Mouse (Mus musculus) hindbrain, embryonic 16.5 days (tissue): Measurements from ENCODE around the gene Prrc2a. TPM values are rescaled to one million over a fixed set of nuclear protein-coding genes. Genes with fewer than 3 reads are reported as not detected.
"Not testable (repeated sequence)": the region's sequence is repeated elsewhere in the genome, so short reads cannot be mapped to it uniquely, and the experiment has no call there.

Source experiments
- ATAC-seq: fragments of 200-750 bp; cut with Nextera tagmentation; 2 replicates; pipeline ENCODE4 v1.8.0; 2017; ENCODE audit warnings: moderate TSS enrichment, moderate library complexity
- H3K27ac ChIP-seq: fragments of 300-500 bp; sonication (generic); 2 replicates; pipeline ENCODE4 v1.5.1; 2014; ENCODE audit warnings: low read depth, mild to moderate bottlenecking, control low read depth, low read length, moderate library complexity
- H3K27me3 ChIP-seq: fragments of 300-500 bp; sonication (generic); replicated peaks from 2 replicates; pipeline ENCODE4 v1.6.1; 2014; ENCODE audit warnings: low read length; ENCODE audit not compliant: control insufficient read depth, insufficient read depth
- H3K36me3 ChIP-seq: fragments of 300-500 bp; sonication (generic); 2 replicates; pipeline ENCODE4 v1.6.1; 2014; ENCODE audit warnings: mild to moderate bottlenecking, low read length, moderate library complexity, mixed read lengths; ENCODE audit not compliant: control insufficient read depth, insufficient read depth
- H3K4me1 ChIP-seq: fragments of 300-500 bp; sonication (generic); 2 replicates; pipeline ENCODE4 v1.6.1; 2014; ENCODE audit warnings: low read depth, low read length; ENCODE audit not compliant: control insufficient read depth, insufficient read depth
- H3K4me2 ChIP-seq: fragments of 300-500 bp; sonication (generic); 2 replicates; pipeline ENCODE4 v1.6.1; 2014; ENCODE audit warnings: mild to moderate bottlenecking, low read length, control low read depth, moderate library complexity
- H3K4me3 ChIP-seq: fragments of 300-500 bp; sonication (generic); 2 replicates; pipeline ENCODE4 v1.5.1; 2014; ENCODE audit warnings: mild to moderate bottlenecking, low read length, control low read depth, moderate library complexity
- H3K9ac ChIP-seq: fragments of 300-500 bp; sonication (generic); 2 replicates; pipeline ENCODE4 v1.6.1; 2014; ENCODE audit warnings: low read depth, mild to moderate bottlenecking, control low read depth, low read length, moderate library complexity
- H3K9me3 ChIP-seq: fragments of 300-500 bp; sonication (generic); 2 replicates; pipeline ENCODE4 v1.6.1; 2014; ENCODE audit warnings: mild to moderate bottlenecking, low read length, moderate library complexity; ENCODE audit not compliant: control insufficient read depth
- WGBS: fragments of 180-500 bp; shearing (Covaris S2); extraction: QIAGEN DNeasy Blood & Tissue Kit; methylation state at CpG from one replicate; pipeline ENCODE4 v1.1.7; 2014; 5-methylcytosine and 5-hydroxymethylcytosine counted together
- polyA plus RNA-seq: library from polyadenylated mRNA; unstranded; fragments of >200 nt; fragmentation: Nextera tagmentation; extraction: Ambion mirVana; gene quantifications from 2 replicates; pipeline ENCODE4 v1.2.1, GENCODE M21; 2015

The Prrc2a gene
- polyA plus RNA-seq, 1 experiment from 2014 or later = 138 TPM

DNA sequence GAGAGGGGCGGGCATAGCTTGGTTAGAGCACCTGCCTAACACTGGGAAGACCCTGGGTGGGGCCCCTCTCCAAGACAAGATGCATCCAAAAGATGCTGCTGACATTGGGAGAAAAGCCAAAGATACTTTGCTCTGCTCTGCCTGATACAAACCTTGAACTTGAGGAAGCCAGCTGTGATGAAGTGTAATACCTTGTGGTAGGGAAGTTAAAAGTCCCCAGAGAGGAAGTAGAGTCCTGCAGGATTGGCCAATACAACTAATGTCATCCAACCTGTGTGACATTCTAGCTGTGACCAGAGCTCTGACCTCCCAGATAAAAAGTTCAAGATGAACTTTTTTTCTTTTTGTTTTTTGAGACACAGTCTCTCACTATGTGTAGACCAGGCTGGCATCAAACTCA is 39.6 kb downstream of the Prrc2a start:
- Histone ChIP-seq H3K9ac (no peak overlapping the region), H3K27ac (no peak overlapping the region), H3K27me3 (no peaks in the 10 kb centered on the region), H3K4me2 (no peak overlapping the region), H3K4me1 (peaks cover 34% of the 10 kb centered on the region), H3K4me3 (no peak overlapping the region), H3K9me3 (no peaks in the 10 kb centered on the region), H3K36me3 (no peaks in the 10 kb centered on the region)
- no peak for ATAC-seq
- WGBS = 88% methylated on average over 1 of the region's 1 CpGs

DNA sequence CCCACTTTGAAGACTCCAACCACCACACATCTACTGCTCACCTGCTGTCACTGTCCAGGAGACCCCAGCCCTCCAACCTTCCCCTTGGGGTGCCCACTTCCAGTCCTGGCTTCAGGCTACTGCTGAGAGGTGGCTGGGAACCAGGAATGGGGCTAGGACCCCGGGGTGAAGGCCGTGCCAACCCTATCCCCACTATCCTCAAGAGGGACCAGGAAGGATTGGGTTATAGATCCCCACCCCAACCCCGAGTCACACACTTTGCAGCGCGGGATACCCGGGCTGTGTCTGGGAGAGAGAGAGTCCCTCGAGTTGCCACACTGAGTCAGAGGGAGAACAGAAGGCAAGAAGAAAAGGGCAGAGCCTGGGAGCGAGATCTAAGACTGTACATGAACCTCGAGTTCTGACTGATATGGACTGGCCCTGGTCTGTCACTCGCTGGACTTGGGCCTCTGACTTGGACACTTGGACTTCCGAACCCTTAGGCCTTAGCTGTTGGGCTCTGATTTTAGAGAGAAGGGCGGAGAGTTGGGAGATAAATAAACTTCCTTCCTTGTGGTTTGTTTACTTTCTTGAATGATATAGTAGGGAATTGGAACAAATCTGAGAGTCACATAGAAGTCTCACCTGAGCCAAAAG is 40.3 kb downstream of the Prrc2a start:
- not testable (repeated sequence) for H3K27ac ChIP-seq, H3K4me3 ChIP-seq, H3K9me3 ChIP-seq, H3K4me2 ChIP-seq, H3K36me3 ChIP-seq, ATAC-seq, H3K27me3 ChIP-seq, H3K9ac ChIP-seq
- peaks cover 40% of the 10 kb centered on the region for H3K4me1 ChIP-seq
- WGBS = 89% methylated on average over 12 of the region's 12 CpGs

DNA sequence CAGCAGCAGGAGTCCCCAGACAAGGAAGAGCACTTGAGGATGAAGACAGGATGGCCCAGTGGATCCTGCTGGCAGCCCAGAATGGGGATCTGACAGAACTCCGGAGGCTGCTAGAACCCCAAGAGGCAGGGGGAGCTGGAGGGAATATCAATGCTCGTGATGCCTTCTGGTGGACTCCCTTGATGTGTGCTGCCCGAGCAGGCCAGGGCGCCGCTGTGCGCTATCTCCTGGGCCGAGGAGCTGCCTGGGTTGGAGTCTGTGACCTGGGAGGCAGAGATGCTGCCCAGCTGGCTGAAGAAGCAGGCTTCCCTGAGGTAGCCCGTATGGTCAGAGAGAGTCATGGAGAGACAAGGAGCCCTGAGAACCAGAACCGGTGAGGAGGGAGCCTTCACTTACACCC is 41.4 kb downstream of the Prrc2a start:
- not testable (repeated sequence) for H3K27ac ChIP-seq, H3K9me3 ChIP-seq, H3K36me3 ChIP-seq, ATAC-seq, H3K9ac ChIP-seq, H3K27me3 ChIP-seq, H3K4me3 ChIP-seq, H3K4me2 ChIP-seq
- 90% methylated on average over 9 of the region's 9 CpGs for WGBS
- H3K4me1 ChIP-seq = peaks cover 38% of the 10 kb centered on the region

GRCm38 (mm10) chr17:35121871-35122303 is 42.8 kb downstream of the Prrc2a start, which contains the start of gene Csnk2b:
TSS of gene Csnk2b (minus strand) at chr17:35122053.
- Histone ChIP-seq H3K9ac (peak within 1 kb of the TSS; percentile 95), H3K27me3 (no peaks in the 10 kb centered on the region), H3K36me3 (peaks cover 16% of the 10 kb centered on the region), H3K9me3 (no peaks in the 10 kb centered on the region), H3K4me1 (peaks cover 28% of the 10 kb centered on the region), H3K27ac (peak within 1 kb of the TSS; percentile 88), H3K4me3 (peak within 1 kb of the TSS; percentile 94), H3K4me2 (peak within 1 kb of the TSS; percentile 96)
- no peak; the same call in none of the 2 replicates for ATAC-seq
- WGBS = under 1% methylated on average over 19 of the region's 19 CpGs

DNA sequence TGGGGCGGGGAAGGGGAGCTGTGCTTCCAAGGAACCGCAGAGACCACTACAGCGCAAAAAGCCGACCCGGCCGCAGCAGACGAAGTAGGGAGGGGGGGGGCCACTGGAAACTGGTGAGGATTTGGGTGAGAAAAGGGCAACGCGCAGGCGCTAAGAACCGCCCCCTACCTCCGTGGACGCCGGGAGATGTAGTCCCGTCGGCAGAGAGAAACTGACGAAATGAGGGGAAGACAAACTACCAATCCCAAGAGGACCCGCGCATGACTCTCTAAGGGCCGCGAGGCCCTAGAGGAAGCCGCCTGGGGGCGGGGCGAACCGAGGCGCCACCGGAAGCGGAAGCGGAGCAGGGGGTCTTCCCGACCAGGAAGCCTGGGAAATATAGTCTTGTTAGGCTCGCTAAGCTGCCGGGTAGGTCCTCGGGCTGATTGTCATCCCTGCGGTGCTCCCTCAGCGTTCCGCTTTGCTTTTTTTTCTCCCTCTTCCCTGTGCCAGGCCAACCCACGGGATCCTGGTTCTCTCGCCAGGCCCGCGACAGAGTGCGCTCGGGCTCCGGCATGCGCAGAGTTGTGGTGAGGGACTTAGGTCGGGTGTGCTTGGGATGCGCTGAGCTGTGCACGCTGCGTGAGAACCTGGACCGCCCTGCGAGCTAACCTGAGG is 43.4 kb downstream of the Prrc2a start, which contains the start of gene Gpank1:
Gene Gpank1, plus strand, starts transcription at position 313 of the 657 bp plus-strand sequence.
- peak; percentile 96 for ATAC-seq

GRCm38 (mm10) chr17:35120745-35121142 is 44.0 kb downstream of the Prrc2a start:
- Histone ChIP-seq H3K36me3 (peaks cover 22% of the 10 kb centered on the region), H3K27me3 (no peaks in the 10 kb centered on the region), H3K4me2 (peak overlapping the region; percentile 83), H3K4me3 (peak overlapping the region; percentile 94), H3K9me3 (no peaks in the 10 kb centered on the region), H3K27ac (peak overlapping the region; percentile 82), H3K9ac (peak overlapping the region; percentile 95), H3K4me1 (peaks cover 22% of the 10 kb centered on the region)
- WGBS = under 1% methylated on average over 32 of the region's 33 CpGs
- ATAC-seq = peak; percentile 1; the same call in 1 of the 2 replicates

More for the DNA sequence above, 43.4 kb downstream of the Prrc2a start, which contains the start of gene Gpank1:
- H3K9ac ChIP-seq = peak within 1 kb of the TSS; percentile 95
- peak within 1 kb of the TSS; percentile 96 for H3K4me2 ChIP-seq
- WGBS = 0% methylated on average over 48 of the region's 50 CpGs
- H3K4me3 ChIP-seq = peak within 1 kb of the TSS; percentile 94
- H3K27me3 ChIP-seq = no peaks in the 10 kb centered on the region
- H3K36me3 ChIP-seq = peaks cover 18% of the 10 kb centered on the region
- peaks cover 24% of the 10 kb centered on the region for H3K4me1 ChIP-seq
- H3K9me3 ChIP-seq = no peaks in the 10 kb centered on the region
- peak within 1 kb of the TSS; percentile 88 for H3K27ac ChIP-seq

DNA sequence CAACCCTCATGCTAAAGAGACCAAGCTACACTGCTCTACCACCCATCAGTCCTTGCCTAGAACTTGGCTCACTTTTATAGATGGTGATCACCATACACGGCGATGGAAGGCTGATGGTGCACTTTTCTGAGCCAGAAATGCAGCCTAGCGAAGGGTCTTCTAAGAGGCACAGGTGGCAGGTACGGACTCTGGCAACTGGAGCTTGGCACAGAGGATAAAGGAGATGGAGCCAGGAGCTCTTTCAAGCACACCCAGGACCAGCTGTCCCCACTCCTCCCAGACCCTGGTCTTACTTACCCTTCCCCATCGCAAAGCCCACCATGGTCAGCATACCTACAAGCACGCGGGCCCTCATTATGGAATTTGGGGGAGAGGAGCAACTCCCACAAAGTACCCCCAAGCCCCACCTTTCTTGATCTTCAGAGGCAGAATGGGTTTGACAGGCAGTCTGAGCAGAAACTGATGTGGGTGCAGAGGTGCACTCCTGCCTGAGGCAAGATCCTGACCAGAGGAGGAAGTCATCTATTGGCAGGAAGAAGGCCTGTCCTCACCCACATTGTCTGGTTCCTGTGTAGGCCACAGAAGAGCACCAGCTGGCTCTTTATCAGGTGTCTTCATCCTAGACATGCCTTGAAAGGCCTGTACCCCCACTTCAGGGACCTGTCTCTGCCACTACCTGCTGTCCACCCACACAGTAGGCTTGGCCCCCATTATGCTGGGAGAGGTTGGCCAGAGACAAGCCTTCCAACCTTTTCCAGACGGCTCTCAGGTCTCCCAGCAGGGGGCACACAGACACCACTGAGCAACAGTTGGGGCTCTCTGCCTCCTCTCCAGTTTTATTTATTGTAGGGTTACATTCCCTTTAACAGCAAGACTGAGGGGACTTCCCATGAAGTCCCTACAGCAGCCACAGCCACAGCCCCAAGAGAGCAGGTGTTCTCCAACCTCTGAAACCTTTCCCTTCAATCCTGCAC is 49.4 kb downstream of the Prrc2a start, which contains the start of gene Ly6g5b:
Gene Ly6g5b, minus strand, starts transcription at position 383 of the 974 bp plus-strand sequence.
- 85% methylated on average over 8 of the region's 8 CpGs for WGBS
- no peak within 1 kb of the TSS for H3K4me2 ChIP-seq
- H3K27me3 ChIP-seq = no peaks in the 10 kb centered on the region
- H3K9me3 ChIP-seq = no peaks in the 10 kb centered on the region
- H3K4me1 ChIP-seq = peaks cover 8% of the 10 kb centered on the region
- H3K27ac ChIP-seq = no peak within 1 kb of the TSS
- peaks cover 22% of the 10 kb centered on the region for H3K36me3 ChIP-seq
- no peak within 1 kb of the TSS for H3K4me3 ChIP-seq
- ATAC-seq = no peak
- no peak within 1 kb of the TSS; the same call in 1 of the 2 replicates for H3K9ac ChIP-seq

DNA sequence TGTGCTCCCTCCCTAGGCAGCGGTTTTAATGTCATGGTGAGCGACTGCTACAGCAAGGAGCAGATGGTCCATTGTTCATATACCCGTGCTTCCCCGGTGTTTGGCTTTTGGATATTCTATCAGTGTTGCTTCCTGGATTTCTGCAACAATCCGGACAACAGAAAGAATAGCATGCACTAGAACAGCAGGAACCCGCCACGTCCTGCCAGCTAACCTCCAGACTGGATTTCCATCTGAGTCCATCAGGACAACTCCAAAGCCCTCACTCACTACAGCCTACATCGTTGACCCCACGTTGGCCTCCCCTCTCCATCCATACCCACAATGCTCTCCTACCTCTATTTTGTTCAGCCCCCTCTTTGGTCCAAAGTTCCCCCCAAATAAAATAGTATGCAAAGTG is 52.9 kb downstream of the Prrc2a start:
- no peaks in the 10 kb centered on the region for H3K4me1 ChIP-seq
- H3K9ac ChIP-seq = no peak overlapping the region
- no peak overlapping the region for H3K4me3 ChIP-seq
- no peaks in the 10 kb centered on the region for H3K27me3 ChIP-seq
- peaks cover 6% of the 10 kb centered on the region for H3K36me3 ChIP-seq
- H3K4me2 ChIP-seq = no peak overlapping the region
- H3K27ac ChIP-seq = no peak overlapping the region
- no peaks in the 10 kb centered on the region for H3K9me3 ChIP-seq
- no peak for ATAC-seq
- WGBS = 62% methylated on average over 9 of the region's 9 CpGs
